Mouse (Mus musculus): ENCODE data around the gene Tenm4. TPM values are rescaled to one million over a fixed set of nuclear protein-coding genes. Genes with fewer than 3 reads are reported as not detected.

Tenm4 gene
- total and polyA plus RNA-seq, 3 experiments, result 0.04 to 0.38 TPM; not detected in 1

DNA sequence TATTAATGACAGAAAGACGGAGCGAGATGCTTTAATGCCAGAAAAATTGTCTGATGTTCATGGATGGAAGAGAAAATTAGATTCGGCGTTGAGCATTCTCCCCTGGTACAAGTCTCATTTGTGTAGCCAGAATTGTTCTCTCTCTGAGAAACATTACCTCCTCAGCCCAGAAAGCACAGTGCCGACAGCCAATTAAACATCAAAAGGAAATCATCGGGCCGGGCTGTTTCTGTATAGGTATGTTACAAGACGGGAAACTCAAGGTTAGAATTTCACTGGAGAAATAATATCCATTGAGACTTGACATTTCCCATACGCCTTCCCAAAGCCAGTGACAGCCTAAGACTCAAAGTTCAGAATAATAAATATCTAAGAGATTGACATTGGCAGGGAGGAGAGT lies 614.8 kb downstream of the Tenm4 start:
- Histone ChIP-seq H3K36me3 (replicated peaks) (no peaks in the 10 kb centered on the region), H3K9me3 (replicated peaks) (peaks cover 6% of the 10 kb centered on the region; the same call in 1 of the 2 replicates), H3K4me1 (ENCODE audit: insufficient read depth, low read depth, low read length) (peaks cover 17% of the 10 kb centered on the region; the same call in 1 of the 2 replicates), H3K4me3 (ENCODE audit: low read depth, low read length) (no peak overlapping the region), H3K27me3 (ENCODE audit: insufficient read depth, low read length) (peaks cover 5% of the 10 kb centered on the region; the same call in 1 of the 2 replicates)
- ATAC-seq (ENCODE audit: extremely low read depth, insufficient number of reproducible peaks, low FRiP score, poor library complexity, severe bottlenecking) (no peak), DNase-seq (ENCODE audit: low spot score) (no peak)
- TF ChIP-seq TAL1 (conservative IDR thresholded peaks at IDR 0.05; ENCODE audit: low read depth, low read length) (no peak), GATA2 (IDR thresholded peaks at IDR 0.05; ENCODE audit: borderline replicate concordance, low read depth, low read length) (no peak), CTCF (IDR thresholded peaks at IDR 0.05; ENCODE audit: low read depth, low read length) (no peak), GATA1 (IDR thresholded peaks at IDR 0.05; ENCODE audit: borderline replicate concordance, low read length) (no peak)

DNA sequence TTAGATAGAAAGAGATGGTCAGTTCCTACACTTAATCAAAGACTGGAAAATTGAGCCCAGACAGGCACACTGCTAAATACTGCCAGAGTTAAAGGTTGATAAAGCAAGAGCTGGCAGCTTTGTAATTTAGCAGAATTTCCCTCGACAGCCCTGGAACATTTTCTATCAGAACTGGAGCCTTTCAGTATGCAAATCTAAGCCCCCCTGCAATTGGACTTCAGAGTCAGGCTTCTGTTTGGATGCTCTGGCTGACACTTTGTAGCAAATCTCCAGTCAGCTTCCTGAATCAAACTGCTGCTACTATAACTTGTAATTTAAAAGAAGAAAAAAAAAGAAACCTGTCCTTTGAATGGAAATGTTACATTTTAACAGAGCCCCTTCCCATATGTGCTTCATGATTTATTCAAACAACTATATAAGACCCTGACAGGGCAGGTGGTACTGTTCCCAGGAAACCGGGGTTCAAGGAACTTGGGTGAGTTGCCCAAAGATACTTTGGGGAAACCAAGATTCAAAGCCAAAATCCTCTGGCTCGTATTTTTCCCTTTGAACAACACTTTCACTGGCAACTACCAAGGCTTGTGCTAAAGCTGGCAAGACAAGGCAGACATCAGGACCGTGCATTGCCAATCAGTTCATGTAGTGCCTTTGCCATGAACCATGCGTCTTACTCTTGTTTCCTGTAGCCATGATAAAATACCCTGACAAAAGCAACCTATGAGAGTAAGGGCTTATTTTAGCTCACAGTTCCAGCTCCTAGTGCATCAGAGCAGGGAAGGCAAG lies 615.4 kb downstream of the Tenm4 start:
- no peak for DNase-seq (ENCODE audit: low spot score)
- peaks cover 13% of the 10 kb centered on the region; the same call in 1 of the 2 replicates for H3K4me1 ChIP-seq (ENCODE audit: insufficient read depth, low read depth, low read length)
- H3K36me3 ChIP-seq (replicated peaks), result no peaks in the 10 kb centered on the region
- ATAC-seq (ENCODE audit: extremely low read depth, insufficient number of reproducible peaks, low FRiP score, poor library complexity, severe bottlenecking), result no peak
- no peak overlapping the region for H3K4me3 ChIP-seq (ENCODE audit: low read depth, low read length)
- TF ChIP-seq CTCF (IDR thresholded peaks at IDR 0.05; ENCODE audit: low read depth, low read length) (no peak), GATA2 (IDR thresholded peaks at IDR 0.05; ENCODE audit: borderline replicate concordance, low read depth, low read length) (no peak), GATA1 (IDR thresholded peaks at IDR 0.05; ENCODE audit: borderline replicate concordance, low read length) (no peak), POLR2AphosphoS5 (IDR thresholded peaks at IDR 0.05; ENCODE audit: insufficient replicate concordance, low read depth, low read length) (no peak), TAL1 (conservative IDR thresholded peaks at IDR 0.05; ENCODE audit: low read depth, low read length) (no peak)
- H3K27me3 ChIP-seq (ENCODE audit: insufficient read depth, low read length), result peaks cover 5% of the 10 kb centered on the region; the same call in 1 of the 2 replicates
- peaks cover 6% of the 10 kb centered on the region; the same call in 1 of the 2 replicates for H3K9me3 ChIP-seq (replicated peaks)

DNA sequence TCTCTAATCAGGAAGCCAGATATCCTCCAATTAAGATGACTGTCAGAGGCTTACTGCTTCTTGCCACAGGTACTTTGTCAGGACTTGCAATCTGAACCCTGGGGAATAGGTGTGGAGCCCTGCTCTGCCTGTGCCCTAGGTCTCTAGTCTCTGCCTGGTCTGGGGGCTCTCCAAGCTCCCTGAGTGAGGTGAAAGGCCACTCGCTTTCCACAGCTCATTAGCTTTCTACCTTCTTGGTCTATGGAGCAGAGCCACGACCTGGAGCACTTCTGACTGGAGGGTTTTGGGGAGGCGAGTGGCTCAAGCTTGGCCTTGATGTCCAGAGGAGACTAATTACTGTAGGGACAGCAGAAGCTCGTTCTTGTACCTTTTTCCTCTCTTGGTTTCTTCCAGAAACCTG lies 617.1 kb downstream of the Tenm4 start:
- H3K27me3 ChIP-seq (ENCODE audit: insufficient read depth, low read length), result peaks cover 5% of the 10 kb centered on the region; the same call in 1 of the 2 replicates

DNA sequence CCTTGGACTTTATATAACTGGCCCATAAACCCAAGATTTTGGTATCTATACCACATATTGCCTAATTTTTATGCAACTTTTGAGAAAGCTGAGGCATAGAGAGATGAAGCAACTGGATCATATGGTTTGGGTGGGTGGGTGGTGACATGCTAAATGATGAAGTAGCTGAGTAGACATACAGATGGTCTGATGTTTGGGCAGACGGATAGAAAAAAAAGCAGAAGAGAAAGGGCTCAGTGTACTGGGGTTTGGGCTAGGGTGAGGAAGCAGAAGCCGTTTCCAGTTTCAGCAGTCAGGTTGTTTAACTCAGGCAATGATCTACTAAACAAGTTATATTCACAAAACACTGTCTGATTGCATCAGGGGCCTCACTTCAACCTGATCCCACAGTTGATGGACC lies 619.3 kb downstream of the Tenm4 start:
- H3K9me3 ChIP-seq (replicated peaks), result peaks cover 7% of the 10 kb centered on the region; the same call in 1 of the 2 replicates
- DNase-seq (ENCODE audit: low spot score), result no peak
- H3K4me3 ChIP-seq (ENCODE audit: low read depth, low read length), result no peak overlapping the region
- no peaks in the 10 kb centered on the region for H3K36me3 ChIP-seq (replicated peaks)
- no peaks in the 10 kb centered on the region for H3K4me1 ChIP-seq (ENCODE audit: insufficient read depth, low read depth, low read length)
- ATAC-seq (ENCODE audit: extremely low read depth, insufficient number of reproducible peaks, low FRiP score, poor library complexity, severe bottlenecking), result no peak
- H3K27me3 ChIP-seq (ENCODE audit: insufficient read depth, low read length), result peaks cover 5% of the 10 kb centered on the region; the same call in 1 of the 2 replicates
- TF ChIP-seq POLR2AphosphoS5 (IDR thresholded peaks at IDR 0.05; ENCODE audit: insufficient replicate concordance, low read depth, low read length) (no peak), GATA1 (IDR thresholded peaks at IDR 0.05; ENCODE audit: borderline replicate concordance, low read length) (no peak), TAL1 (conservative IDR thresholded peaks at IDR 0.05; ENCODE audit: low read depth, low read length) (no peak), CTCF (IDR thresholded peaks at IDR 0.05; ENCODE audit: low read depth, low read length) (no peak), GATA2 (IDR thresholded peaks at IDR 0.05; ENCODE audit: borderline replicate concordance, low read depth, low read length) (no peak)

More for the DNA sequence above, 617.1 kb downstream of the Tenm4 start:
- no peak for ATAC-seq (ENCODE audit: extremely low read depth, insufficient number of reproducible peaks, low FRiP score, poor library complexity, severe bottlenecking)
- Histone ChIP-seq H3K4me3 (ENCODE audit: low read depth, low read length) (no peak overlapping the region), H3K9me3 (replicated peaks) (peaks cover 7% of the 10 kb centered on the region; the same call in 1 of the 2 replicates), H3K4me1 (ENCODE audit: insufficient read depth, low read depth, low read length) (no peaks in the 10 kb centered on the region), H3K36me3 (replicated peaks) (no peaks in the 10 kb centered on the region)
- no peak for DNase-seq (ENCODE audit: low spot score)
- TF ChIP-seq GATA2 (IDR thresholded peaks at IDR 0.05; ENCODE audit: borderline replicate concordance, low read depth, low read length) (no peak), GATA1 (IDR thresholded peaks at IDR 0.05; ENCODE audit: borderline replicate concordance, low read length) (no peak), POLR2AphosphoS5 (IDR thresholded peaks at IDR 0.05; ENCODE audit: insufficient replicate concordance, low read depth, low read length) (no peak), TAL1 (conservative IDR thresholded peaks at IDR 0.05; ENCODE audit: low read depth, low read length) (no peak), CTCF (IDR thresholded peaks at IDR 0.05; ENCODE audit: low read depth, low read length) (no peak)

DNA sequence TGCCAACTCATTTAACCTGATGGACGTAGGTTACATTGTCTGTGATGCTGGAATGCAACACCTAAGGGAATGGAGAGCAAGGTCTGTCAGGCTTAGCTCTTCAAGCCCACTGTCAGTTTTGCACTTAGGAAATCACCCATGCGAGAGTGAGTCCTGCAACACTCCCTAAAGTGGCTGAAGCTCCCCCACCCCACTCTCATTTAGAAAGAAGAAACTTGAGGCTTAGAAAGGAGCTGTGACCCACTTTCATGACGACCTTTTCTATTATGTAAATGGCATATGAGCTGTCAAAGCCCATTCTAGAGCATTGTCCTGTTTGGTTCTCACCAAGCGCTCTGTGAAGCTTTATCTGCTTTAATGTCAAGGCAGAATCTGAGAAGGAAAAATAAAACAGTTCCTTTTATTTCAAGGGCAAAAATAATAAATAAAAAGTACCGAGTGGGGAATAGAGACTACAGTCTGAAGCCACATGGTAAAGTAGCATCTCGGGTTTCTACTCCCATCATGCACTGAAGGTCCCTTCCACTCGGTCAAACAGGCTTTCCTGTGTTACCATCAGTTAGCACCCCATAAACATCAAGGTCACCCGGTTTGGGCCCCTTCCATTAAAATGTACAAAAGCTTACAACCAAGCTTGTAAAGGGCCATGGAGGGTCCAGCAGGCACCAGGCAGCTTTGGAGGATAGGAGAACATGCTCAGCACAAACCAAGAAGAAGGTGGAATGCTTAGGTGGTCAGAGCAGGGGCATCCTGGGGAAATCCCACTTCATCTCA lies 621.6 kb downstream of the Tenm4 start:
- Histone ChIP-seq H3K4me1 (ENCODE audit: insufficient read depth, low read depth, low read length) (no peaks in the 10 kb centered on the region), H3K27me3 (ENCODE audit: insufficient read depth, low read length) (peaks cover 5% of the 10 kb centered on the region; the same call in 1 of the 2 replicates), H3K4me3 (ENCODE audit: low read depth, low read length) (no peak overlapping the region), H3K9me3 (replicated peaks) (peaks cover 19% of the 10 kb centered on the region), H3K36me3 (replicated peaks) (no peaks in the 10 kb centered on the region)
- DNase-seq (ENCODE audit: low spot score) (no peak), ATAC-seq (ENCODE audit: extremely low read depth, insufficient number of reproducible peaks, low FRiP score, poor library complexity, severe bottlenecking) (no peak)
- no peak for TF ChIP-seq CTCF (IDR thresholded peaks at IDR 0.05; ENCODE audit: low read depth, low read length)
- TF ChIP-seq TAL1 (conservative IDR thresholded peaks at IDR 0.05; ENCODE audit: low read depth, low read length), result no peak
- no peak for TF ChIP-seq GATA2 (IDR thresholded peaks at IDR 0.05; ENCODE audit: borderline replicate concordance, low read depth, low read length)
- TF ChIP-seq GATA1 (IDR thresholded peaks at IDR 0.05; ENCODE audit: borderline replicate concordance, low read length), result no peak
- no peak for TF ChIP-seq POLR2AphosphoS5 (IDR thresholded peaks at IDR 0.05; ENCODE audit: insufficient replicate concordance, low read depth, low read length)

Measured in G1E (cell line).